Mouse (Mus musculus) stomach, postnatal 0 days (tissue): ENCODE data around the gene Pmm2.

Experiments used
- CTCF ChIP-seq: IDR thresholded peaks from 2 replicates; pipeline ENCODE4 v1.5.1; 2016; ENCODE audit warnings: antibody characterized with exemption, low read depth, mild to moderate bottlenecking, moderate library complexity
- EP300 ChIP-seq: optimal IDR thresholded peaks from 2 replicates; pipeline ENCODE3; 2016; ENCODE audit warnings: antibody characterized with exemption

DNA sequence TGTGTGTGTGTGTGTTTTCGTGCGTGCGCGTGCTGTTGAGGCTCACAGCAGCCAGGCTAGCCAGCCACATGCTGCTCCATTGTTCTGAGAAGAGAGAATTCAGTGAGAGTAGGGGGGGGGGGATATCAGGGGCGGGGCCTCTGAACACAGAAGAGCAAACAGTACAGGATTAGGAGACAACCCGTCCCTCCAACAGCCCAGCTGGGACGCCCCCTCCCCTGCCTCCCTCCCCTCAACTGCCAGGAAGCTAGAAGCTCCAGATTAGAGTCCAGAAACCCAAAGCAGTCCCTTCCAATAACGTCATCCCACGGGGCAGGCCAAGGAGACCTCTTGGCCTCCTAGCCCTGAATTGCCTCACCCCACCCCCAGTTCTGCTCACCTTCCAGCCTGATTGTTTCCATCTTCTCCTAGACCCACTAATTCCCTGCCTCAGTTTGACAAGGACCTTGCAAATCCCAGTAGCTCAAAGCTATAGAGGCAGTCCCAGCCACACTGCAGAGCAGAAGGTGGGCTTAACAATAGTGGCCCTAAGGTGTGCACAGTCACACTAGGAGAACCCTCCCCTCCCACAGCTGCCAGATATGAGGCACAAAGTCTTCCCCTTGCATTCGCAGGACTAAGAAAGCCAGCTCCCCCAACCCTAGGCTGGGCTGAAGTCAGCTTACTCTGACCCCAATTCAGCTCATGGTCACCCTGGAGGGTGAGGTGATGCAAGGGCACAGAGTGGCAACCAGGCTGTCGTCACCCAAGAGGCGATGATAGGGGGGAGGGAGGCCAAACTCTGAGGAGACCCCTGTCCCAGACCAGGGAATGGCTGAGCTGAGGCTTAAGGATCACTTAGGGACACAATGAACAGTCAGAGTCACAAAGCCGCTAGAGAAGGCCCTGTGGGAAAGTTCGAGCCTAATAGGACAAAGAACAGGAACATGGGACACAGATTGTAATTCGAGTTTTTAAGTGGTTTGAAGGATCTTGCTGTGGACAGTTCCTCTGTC lies 32.9 kb downstream of the Pmm2 start:
- TF ChIP-seq CTCF, result no peak
- no peak for TF ChIP-seq EP300
